Mouse (Mus musculus): ENCODE data around the gene Pgd.
A peak's percentile ranks its signal among the peaks of the same experiment; 100 is the strongest.

- TF ChIP-seq CTCF (IDR thresholded peaks at IDR 0.05; ENCODE audit: borderline replicate concordance, control insufficient read depth, extremely low read depth, insufficient read depth, low read length, poor library complexity) (0 out of 2 replicates have a peak, but pooled peaks have one; percentile 40), POLR2A (IDR thresholded peaks at IDR 0.05; ENCODE audit: control insufficient read depth, extremely low read depth, insufficient read depth, low read length, poor library complexity) (no peak; the same call in 1 of the 2 replicates)
These were observed at the start of gene Pgd for GRCm38 (mm10) chr4:149166215-149166946.

All from thymus, adult 2 months (tissue).